Mouse (Mus musculus) limb, embryonic 10.5 days (tissue): Measurements from ENCODE around the gene Ccpg1os. TPM values are rescaled to one million over a fixed set of nuclear protein-coding genes. Genes with fewer than 3 reads are reported as not detected.

Experiments
- DNase-seq: peaks from one replicate; pipeline ENCODE4 v3.0.0-alpha.2; 2017; ENCODE audit warnings: low spot score
- H3K27ac ChIP-seq: fragments of 300-500 bp; sonication (generic); 2 replicates; pipeline ENCODE4 v1.5.1; 2016; ENCODE audit warnings: mild to moderate bottlenecking
- H3K27me3 ChIP-seq: fragments of 300-500 bp; sonication (generic); 2 replicates; pipeline ENCODE4 v1.6.1; 2016; ENCODE audit warnings: low read depth, mild to moderate bottlenecking; ENCODE audit not compliant: poor library complexity, severe bottlenecking
- H3K36me3 ChIP-seq: fragments of 300-500 bp; sonication (generic); 2 replicates; pipeline ENCODE4 v1.6.1; 2016; ENCODE audit warnings: mild to moderate bottlenecking, moderate library complexity
- H3K4me1 ChIP-seq: fragments of 300-500 bp; sonication (generic); 2 replicates; pipeline ENCODE4 v1.6.1; 2016
- H3K4me3 ChIP-seq: fragments of 300-500 bp; sonication (generic); 2 replicates; pipeline ENCODE4 v1.5.1; 2016; ENCODE audit warnings: mild to moderate bottlenecking, moderate library complexity
- H3K9me3 ChIP-seq: fragments of 300-500 bp; sonication (generic); replicated peaks from 2 replicates; pipeline ENCODE4 v1.6.1; 2016; ENCODE audit warnings: mild to moderate bottlenecking
- WGBS: fragments of 180-500 bp; shearing (Covaris S2); methylation state at CpG from one replicate; pipeline ENCODE4 v1.1.7; 2016; 5-methylcytosine and 5-hydroxymethylcytosine counted together
- microRNA-seq: library from miRNA; unstranded; fragments of <30 nt; microRNA quantifications from one replicate; pipeline ENCODE4, GENCODE M21; 2017
- polyA plus RNA-seq: library from polyadenylated mRNA; unstranded; fragments of >200 nt; fragmentation: Nextera tagmentation; extraction: Ambion mirVana; gene quantifications from 2 replicates; pipeline ENCODE4 v1.2.1, GENCODE M21; 2016

Ccpg1os gene
- polyA plus RNA-seq, 1 experiment from 2014 or later, result 12.9 TPM

- Histone ChIP-seq H3K4me1 (no peaks in the 10 kb centered on the region), H3K27ac (no peak overlapping the region), H3K36me3 (peaks cover 41% of the 10 kb centered on the region), H3K27me3 (no peaks in the 10 kb centered on the region), H3K4me3 (no peak overlapping the region), H3K9me3 (no peaks in the 10 kb centered on the region)
- WGBS, result 79% methylated on average over 2 of the region's 2 CpGs
- DNase-seq, result no peak
Observed at GRCm38 (mm10) chr9:72936301-72936700, 48.9 kb downstream of the Ccpg1os start.

- H3K36me3 ChIP-seq, result peaks cover 41% of the 10 kb centered on the region
- no peak overlapping the region for H3K27ac ChIP-seq
- DNase-seq, result no peak
- no peaks in the 10 kb centered on the region for H3K27me3 ChIP-seq
- WGBS, result 84% methylated on average over 4 of the region's 4 CpGs
- no peaks in the 10 kb centered on the region for H3K4me1 ChIP-seq
- no peaks in the 10 kb centered on the region for H3K9me3 ChIP-seq
- H3K4me3 ChIP-seq, result no peak overlapping the region
Observed at GRCm38 (mm10) chr9:72935309-72935708, 49.9 kb downstream of the Ccpg1os start.

- Histone ChIP-seq H3K4me1 (peaks cover 13% of the 10 kb centered on the region; the same call in 1 of the 2 replicates), H3K27ac (no peak overlapping the region), H3K4me3 (no peak overlapping the region), H3K36me3 (peaks cover 42% of the 10 kb centered on the region), H3K27me3 (peaks cover 7% of the 10 kb centered on the region; the same call in 1 of the 2 replicates), H3K9me3 (no peaks in the 10 kb centered on the region)
- WGBS, result 84% methylated on average over 13 of the region's 13 CpGs
- no peak for DNase-seq
Observed at GRCm38 (mm10) chr9:72931166-72931790, 53.9 kb downstream of the Ccpg1os start.

Small RNAs within 50 kb of the gene (microRNA-seq; reads per million reads assigned to microRNA genes)
- gene Gm27353, result not detected

Other genes starting within 250 kb of the Ccpg1os start
- gene Prtg, start 178.5 kb downstream of the Ccpg1os start, polyA plus RNA-seq, result 5.5 and 11.4 TPM in 2 replicates
- 5.5 and 7.5 TPM in 2 replicates for gene Pygo1, start 59.7 kb downstream of the Ccpg1os start, polyA plus RNA-seq
- gene Dyx1c1, start 26.6 kb downstream of the Ccpg1os start, polyA plus RNA-seq, result 1.5 TPM in 2 replicates
- gene Gm44503, start 26.5 kb downstream of the Ccpg1os start, polyA plus RNA-seq, result not detected in 2 replicates
- 9.9 and 11.3 TPM in 2 replicates for gene Ccpg1, start within 50 bp of the Ccpg1os start, polyA plus RNA-seq
- gene Pigb, start 55.0 kb upstream of the Ccpg1os start, polyA plus RNA-seq, result 15.6 and 17.8 TPM in 2 replicates
- gene Rab27a, start 59.5 kb upstream of the Ccpg1os start, polyA plus RNA-seq, result 3.4 and 5.0 TPM in 2 replicates
- not detected in 2 replicates for gene Khdc3, start 116.5 kb upstream of the Ccpg1os start, polyA plus RNA-seq
- not detected in 2 replicates for gene Gm20509, start 117.1 kb upstream of the Ccpg1os start, polyA plus RNA-seq
- 151 and 184 TPM in 2 replicates for gene Rsl24d1, start 128.0 kb upstream of the Ccpg1os start, polyA plus RNA-seq